Mouse (Mus musculus): ENCODE measurements around the gene Klk1b8.

DNA sequence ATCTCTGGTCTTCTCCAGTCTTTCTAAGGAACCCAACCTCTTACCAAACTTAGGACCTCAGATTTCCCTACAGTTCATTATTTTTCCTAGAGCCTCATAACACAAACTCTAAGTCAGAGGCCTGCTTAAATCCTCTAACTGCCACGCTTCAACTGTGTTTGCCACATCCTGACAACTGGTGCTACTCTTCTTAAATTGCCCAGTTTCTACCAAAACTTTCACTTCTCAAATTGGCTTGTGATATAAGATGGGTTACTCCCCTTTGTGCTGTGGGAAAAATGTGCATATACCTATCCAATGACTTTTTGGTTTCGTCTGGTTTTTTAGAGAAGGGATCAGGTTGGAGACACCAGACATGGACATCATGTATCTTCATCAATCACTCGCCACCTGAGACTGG, 16.6 kb downstream of the Klk1b8 start:
- TF ChIP-seq GATA1 (IDR thresholded peaks at IDR 0.05; ENCODE audit: low read length): no peak
- TF ChIP-seq TAL1 (IDR thresholded peaks at IDR 0.05; ENCODE audit: low read length): no peak
